Mouse (Mus musculus) liver, embryonic 16.5 days (tissue): ENCODE measurements around the gene Pfkm. TPM values are rescaled to one million over a fixed set of nuclear protein-coding genes. Genes with fewer than 3 reads are reported as not detected.

Experiments
- ATAC-seq: fragments of 200-750 bp; cut with Nextera tagmentation; 2 replicates; pipeline ENCODE4 v1.8.0; 2017; ENCODE audit warnings: low read depth, mild to moderate bottlenecking, moderate number of reproducible peaks, moderate library complexity
- H3K27ac ChIP-seq: fragments of 300-500 bp; sonication (generic); 2 replicates; pipeline ENCODE4 v1.5.1; 2014; ENCODE audit warnings: mild to moderate bottlenecking, low read length
- H3K27me3 ChIP-seq: fragments of 300-500 bp; sonication (generic); 2 replicates; pipeline ENCODE4 v1.6.1; 2014; ENCODE audit warnings: low read depth, low read length, mixed read lengths; ENCODE audit not compliant: control insufficient read depth, insufficient read depth
- H3K36me3 ChIP-seq: fragments of 300-500 bp; sonication (generic); 2 replicates; pipeline ENCODE4 v1.6.1; 2014; ENCODE audit warnings: mild to moderate bottlenecking; ENCODE audit not compliant: control insufficient read depth, insufficient read depth
- H3K4me1 ChIP-seq: fragments of 300-500 bp; sonication (generic); 2 replicates; pipeline ENCODE4 v1.6.1; 2014; ENCODE audit warnings: low read depth, low read length, mixed read lengths; ENCODE audit not compliant: control insufficient read depth
- H3K4me2 ChIP-seq: fragments of 300-500 bp; sonication (generic); 2 replicates; pipeline ENCODE4 v1.6.1; 2014; ENCODE audit warnings: low read depth, low read length, mixed read lengths
- H3K4me3 ChIP-seq: fragments of 300-500 bp; sonication (generic); 2 replicates; pipeline ENCODE4 v1.5.1; 2014; ENCODE audit warnings: low read depth, mild to moderate bottlenecking, low read length
- H3K9ac ChIP-seq: fragments of 300-500 bp; sonication (generic); 2 replicates; pipeline ENCODE4 v1.6.1; 2014; ENCODE audit warnings: low read depth, low read length
- H3K9me3 ChIP-seq: fragments of 300-500 bp; sonication (generic); replicated peaks from 2 replicates; pipeline ENCODE4 v1.6.1; 2016; ENCODE audit warnings: low read length; ENCODE audit not compliant: control insufficient read depth
- WGBS: fragments of 180-500 bp; shearing (Covaris S2); extraction: QIAGEN DNeasy Blood & Tissue Kit; methylation state at CpG from one replicate; pipeline ENCODE4 v1.1.7; 2014; ENCODE audit not compliant: insufficient replicate concordance; 5-methylcytosine and 5-hydroxymethylcytosine counted together
- polyA plus RNA-seq: library from polyadenylated mRNA; unstranded; fragments of >200 nt; fragmentation: Nextera tagmentation; extraction: Ambion mirVana; gene quantifications from 2 replicates; pipeline ENCODE4 v1.2.1, GENCODE M21; 2015

Gene Pfkm
- polyA plus RNA-seq, 1 experiment from 2014 or later, result 22.7 TPM

GRCm38 (mm10) chr15:98154631-98155030 lies 62.2 kb downstream of the Pfkm start:
- Histone ChIP-seq H3K27me3 (no peaks in the 10 kb centered on the region), H3K9ac (no peak overlapping the region), H3K27ac (no peak overlapping the region), H3K36me3 (no peaks in the 10 kb centered on the region), H3K9me3 (no peaks in the 10 kb centered on the region), H3K4me1 (no peaks in the 10 kb centered on the region), H3K4me2 (no peak overlapping the region), H3K4me3 (no peak overlapping the region)
- WGBS, result 61% methylated on average over 3 of the region's 3 CpGs
- no peak for ATAC-seq

GRCm38 (mm10) chr15:98155272-98155671 lies 62.9 kb downstream of the Pfkm start:
- Histone ChIP-seq H3K4me1 (no peaks in the 10 kb centered on the region), H3K4me2 (no peak overlapping the region), H3K27ac (no peak overlapping the region), H3K36me3 (no peaks in the 10 kb centered on the region), H3K9ac (no peak overlapping the region), H3K4me3 (no peak overlapping the region), H3K9me3 (no peaks in the 10 kb centered on the region), H3K27me3 (no peaks in the 10 kb centered on the region)
- no peak for ATAC-seq
- 75% methylated on average over 5 of the region's 5 CpGs for whole genome bisulfite sequencing

GRCm38 (mm10) chr15:98155944-98156343 lies 63.6 kb downstream of the Pfkm start:
- H3K27ac ChIP-seq, result no peak overlapping the region
- H3K36me3 ChIP-seq, result no peaks in the 10 kb centered on the region
- no peaks in the 10 kb centered on the region for H3K27me3 ChIP-seq
- no peak for ATAC-seq
- H3K9me3 ChIP-seq, result no peaks in the 10 kb centered on the region
- H3K4me2 ChIP-seq, result no peak overlapping the region
- 53% methylated on average over 4 of the region's 4 CpGs for WGBS
- no peak overlapping the region for H3K9ac ChIP-seq
- H3K4me3 ChIP-seq, result no peak overlapping the region
- no peaks in the 10 kb centered on the region for H3K4me1 ChIP-seq

- Histone ChIP-seq H3K9me3 (no peaks in the 10 kb centered on the region), H3K36me3 (no peaks in the 10 kb centered on the region), H3K4me1 (no peaks in the 10 kb centered on the region), H3K4me2 (no peak overlapping the region), H3K9ac (no peak overlapping the region), H3K4me3 (no peak overlapping the region), H3K27ac (no peak overlapping the region), H3K27me3 (no peaks in the 10 kb centered on the region)
- ATAC-seq, result no peak
- 14% methylated on average over 1 of the region's 1 CpGs for WGBS
Observed at GRCm38 (mm10) chr15:98157253-98157652, 64.9 kb downstream of the Pfkm start.

- H3K9ac ChIP-seq, result no peak overlapping the region
- no peak for ATAC-seq
- no peaks in the 10 kb centered on the region for H3K36me3 ChIP-seq
- H3K4me1 ChIP-seq, result no peaks in the 10 kb centered on the region
- no peak overlapping the region for H3K27ac ChIP-seq
- no peak overlapping the region for H3K4me3 ChIP-seq
- no peak overlapping the region for H3K4me2 ChIP-seq
- H3K27me3 ChIP-seq, result peaks cover 9% of the 10 kb centered on the region
- H3K9me3 ChIP-seq, result no peaks in the 10 kb centered on the region
- WGBS, result 52% methylated on average over 19 of the region's 19 CpGs
Observed at GRCm38 (mm10) chr15:98161026-98161805, 68.8 kb downstream of the Pfkm start.

GRCm38 (mm10) chr15:98162561-98162960 lies 70.2 kb downstream of the Pfkm start:
- no peak overlapping the region for H3K27ac ChIP-seq
- H3K27me3 ChIP-seq, result peaks cover 22% of the 10 kb centered on the region
- H3K9ac ChIP-seq, result no peak overlapping the region
- no peak for ATAC-seq
- H3K4me1 ChIP-seq, result no peaks in the 10 kb centered on the region; the same call in 1 of the 2 replicates
- no peak overlapping the region for H3K4me3 ChIP-seq
- H3K4me2 ChIP-seq, result no peak overlapping the region
- H3K9me3 ChIP-seq, result no peaks in the 10 kb centered on the region
- no peaks in the 10 kb centered on the region for H3K36me3 ChIP-seq
- 43% methylated on average over 4 of the region's 4 CpGs for WGBS

- Histone ChIP-seq H3K27me3 (peaks cover 52% of the 10 kb centered on the region), H3K4me1 (no peaks in the 10 kb centered on the region; the same call in 1 of the 2 replicates), H3K27ac (no peak within 1 kb of the TSS), H3K4me2 (no peak within 1 kb of the TSS), H3K4me3 (no peak within 1 kb of the TSS), H3K9me3 (no peaks in the 10 kb centered on the region), H3K36me3 (no peaks in the 10 kb centered on the region), H3K9ac (no peak within 1 kb of the TSS)
- no peak for ATAC-seq
- 67% methylated on average over 5 of the region's 5 CpGs for WGBS
Observed at GRCm38 (mm10) chr15:98165525-98165924, 73.1 kb downstream of the Pfkm start, which contains the start of gene Asb8. Gene Asb8, minus strand, starts transcription at chr15:98165625.

- Histone ChIP-seq H3K36me3 (no peaks in the 10 kb centered on the region), H3K4me2 (no peak within 1 kb of the TSS), H3K4me3 (no peak within 1 kb of the TSS), H3K4me1 (no peaks in the 10 kb centered on the region; the same call in 1 of the 2 replicates), H3K9me3 (no peaks in the 10 kb centered on the region), H3K27me3 (peaks cover 63% of the 10 kb centered on the region), H3K27ac (no peak within 1 kb of the TSS), H3K9ac (no peak within 1 kb of the TSS)
- WGBS, result 7% methylated on average over 18 of the region's 18 CpGs
- no peak for ATAC-seq
Observed at GRCm38 (mm10) chr15:98166963-98167644, 74.7 kb downstream of the Pfkm start, which contains the start of gene Ccdc184. Gene Ccdc184, plus strand, starts transcription at chr15:98167158.
